Mouse (Mus musculus) kidney, postnatal 0 days (tissue): ENCODE data around the gene Olfr508. TPM values are rescaled to one million over a fixed set of nuclear protein-coding genes. Genes with fewer than 3 reads are reported as not detected.

Experiments used
- ATAC-seq: fragments of 200-750 bp; cut with Nextera tagmentation; replicated peaks from 2 replicates; pipeline ENCODE4 v1.8.0; 2017; ENCODE audit warnings: low read depth, moderate number of reproducible peaks, moderate TSS enrichment, moderate library complexity; ENCODE audit not compliant: low FRiP score
- DNase-seq: peaks from one replicate; pipeline ENCODE4 v3.0.0-alpha.2; 2016; ENCODE audit warnings: low spot score
- H3K27ac ChIP-seq: fragments of 300-500 bp; sonication (generic); 2 replicates; pipeline ENCODE4 v1.5.1; 2014; ENCODE audit warnings: mild to moderate bottlenecking
- H3K27me3 ChIP-seq: fragments of 300-500 bp; sonication (generic); 2 replicates; pipeline ENCODE4 v1.6.1; 2014; ENCODE audit warnings: low read length, mixed read lengths; ENCODE audit not compliant: insufficient read depth
- H3K36me3 ChIP-seq: fragments of 300-500 bp; sonication (generic); 2 replicates; pipeline ENCODE4 v1.6.1; 2014; ENCODE audit warnings: low read length, mixed read lengths; ENCODE audit not compliant: insufficient read depth
- H3K4me1 ChIP-seq: fragments of 300-500 bp; sonication (generic); replicated peaks from 2 replicates; pipeline ENCODE4 v1.6.1; 2014; ENCODE audit warnings: antibody characterized with exemption, low read length, mixed read lengths; ENCODE audit not compliant: insufficient read depth
- H3K4me2 ChIP-seq: fragments of 300-500 bp; sonication (generic); 2 replicates; pipeline ENCODE4 v1.6.1; 2014; ENCODE audit warnings: mild to moderate bottlenecking, low read length, moderate library complexity, mixed read lengths
- H3K4me3 ChIP-seq: fragments of 300-500 bp; sonication (generic); replicated peaks from 2 replicates; pipeline ENCODE4 v1.5.1; 2014; ENCODE audit warnings: low read depth, low read length
- H3K9ac ChIP-seq: fragments of 300-500 bp; sonication (generic); 2 replicates; pipeline ENCODE4 v1.6.1; 2014; ENCODE audit warnings: low read depth, low read length
- H3K9me3 ChIP-seq: fragments of 300-500 bp; sonication (generic); replicated peaks from 2 replicates; pipeline ENCODE4 v1.6.1; 2016; ENCODE audit warnings: low read length, inconsistent platforms, mixed read lengths
- CTCF ChIP-seq: IDR thresholded peaks from 2 replicates; pipeline ENCODE4 v1.5.1; 2016; ENCODE audit warnings: antibody characterized with exemption, low read depth, mild to moderate bottlenecking, moderate library complexity
- WGBS: fragments of 180-500 bp; shearing (Covaris S2); extraction: QIAGEN DNeasy Blood & Tissue Kit; methylation state at CpG from one replicate; pipeline ENCODE4 v1.1.7; 2014; 5-methylcytosine and 5-hydroxymethylcytosine counted together
- polyA plus RNA-seq: library from polyadenylated mRNA; unstranded; fragments of >200 nt; fragmentation: Nextera tagmentation; extraction: Ambion mirVana; gene quantifications from 2 replicates; pipeline ENCODE4 v1.2.1, GENCODE M21; 2015

Olfr508 gene
- polyA plus RNA-seq, 1 experiment from 2014 or later = not detected

GRCm38 (mm10) chr7:108651806-108652205 is 22.0 kb downstream of the Olfr508 start, which contains the start of gene Olfr509:
TSS of gene Olfr509 (minus strand) at chr7:108651906.
- no peaks in the 10 kb centered on the region for H3K36me3 ChIP-seq
- H3K9me3 ChIP-seq = no peaks in the 10 kb centered on the region
- no peaks in the 10 kb centered on the region for H3K27me3 ChIP-seq
- DNase-seq (no peak), ATAC-seq (no peak)
- no peak within 1 kb of the TSS for H3K4me2 ChIP-seq
- H3K4me1 ChIP-seq = no peaks in the 10 kb centered on the region
- H3K27ac ChIP-seq = no peak within 1 kb of the TSS
- H3K9ac ChIP-seq = no peak within 1 kb of the TSS
- no peak for TF ChIP-seq CTCF
- H3K4me3 ChIP-seq = no peak within 1 kb of the TSS

- WGBS = 88% methylated on average over 3 of the region's 3 CpGs
- no peak overlapping the region for H3K9ac ChIP-seq
- TF ChIP-seq CTCF = no peak
- H3K27me3 ChIP-seq = no peaks in the 10 kb centered on the region
- H3K4me3 ChIP-seq = no peak overlapping the region
- H3K4me2 ChIP-seq = no peak overlapping the region
- ATAC-seq (no peak), DNase-seq (no peak)
- H3K4me1 ChIP-seq = no peaks in the 10 kb centered on the region
- no peaks in the 10 kb centered on the region for H3K36me3 ChIP-seq
- no peak overlapping the region for H3K27ac ChIP-seq
- no peaks in the 10 kb centered on the region for H3K9me3 ChIP-seq
These were observed 32.6 kb downstream of the Olfr508 start for GRCm38 (mm10) chr7:108662419-108662818.

- ATAC-seq = no peak
- DNase-seq = no peak
- no peak within 1 kb of the TSS for H3K9ac ChIP-seq
These were observed 36.3 kb downstream of the Olfr508 start, which contains the start of gene Olfr510 for GRCm38 (mm10) chr7:108666118-108666517. TSS of gene Olfr510 (plus strand) at chr7:108666418.

GRCm38 (mm10) chr7:108671058-108671457 is 41.3 kb downstream of the Olfr508 start:
- Histone ChIP-seq H3K4me1 (no peaks in the 10 kb centered on the region), H3K9me3 (no peaks in the 10 kb centered on the region), H3K36me3 (no peaks in the 10 kb centered on the region), H3K27ac (no peak overlapping the region), H3K27me3 (no peaks in the 10 kb centered on the region), H3K9ac (no peak overlapping the region), H3K4me2 (no peak overlapping the region), H3K4me3 (no peak overlapping the region)
- DNase-seq (no peak), ATAC-seq (no peak)
- TF ChIP-seq CTCF = no peak
- WGBS = 63% methylated on average over 1 of the region's 1 CpGs

More at GRCm38 (mm10) chr7:108666118-108666517, 36.3 kb downstream of the Olfr508 start, which contains the start of gene Olfr510:
- 86% methylated on average over 1 of the region's 1 CpGs for WGBS
- H3K4me3 ChIP-seq = no peak within 1 kb of the TSS
- no peaks in the 10 kb centered on the region for H3K9me3 ChIP-seq
- no peaks in the 10 kb centered on the region for H3K36me3 ChIP-seq
- no peak within 1 kb of the TSS for H3K4me2 ChIP-seq
- H3K4me1 ChIP-seq = no peaks in the 10 kb centered on the region
- no peak for TF ChIP-seq CTCF
- no peaks in the 10 kb centered on the region for H3K27me3 ChIP-seq
- no peak within 1 kb of the TSS for H3K27ac ChIP-seq

GRCm38 (mm10) chr7:108678886-108679285 is 49.1 kb downstream of the Olfr508 start:
- DNase-seq (no peak), ATAC-seq (no peak)
- Histone ChIP-seq H3K36me3 (no peaks in the 10 kb centered on the region), H3K27me3 (no peaks in the 10 kb centered on the region), H3K4me1 (no peaks in the 10 kb centered on the region), H3K9ac (no peak overlapping the region), H3K27ac (no peak overlapping the region), H3K4me3 (no peak overlapping the region), H3K4me2 (no peak overlapping the region), H3K9me3 (no peaks in the 10 kb centered on the region)
- TF ChIP-seq CTCF = no peak
- 80% methylated on average over 4 of the region's 4 CpGs for WGBS

Other genes with a start within 250 kb of the Olfr508 start
- gene Olfr495, start 236.8 kb upstream of the Olfr508 start, polyA plus RNA-seq = not detected in 2 replicates
- not detected in 2 replicates for gene Olfr497, start 209.6 kb upstream of the Olfr508 start, polyA plus RNA-seq
- gene Olfr498, start 164.7 kb upstream of the Olfr508 start, polyA plus RNA-seq = not detected in 2 replicates
- not detected in 2 replicates for gene Olfr502, start 104.9 kb upstream of the Olfr508 start, polyA plus RNA-seq
- not detected in 2 replicates for gene Olfr503, start 85.5 kb upstream of the Olfr508 start, polyA plus RNA-seq
- not detected in 2 replicates for gene Olfr504, start 64.2 kb upstream of the Olfr508 start, polyA plus RNA-seq
- gene Olfr506, start 19.2 kb upstream of the Olfr508 start, polyA plus RNA-seq = not detected in 2 replicates
- not detected in 2 replicates for gene Olfr507, start 8.2 kb upstream of the Olfr508 start, polyA plus RNA-seq
- not detected in 2 replicates for gene Olfr509, start 21.9 kb downstream of the Olfr508 start, polyA plus RNA-seq
- gene Olfr510, start 36.4 kb downstream of the Olfr508 start, polyA plus RNA-seq = not detected in 2 replicates
- not detected in 2 replicates for gene Olfr512, start 83.3 kb downstream of the Olfr508 start, polyA plus RNA-seq
- gene Olfr513, start 121.0 kb downstream of the Olfr508 start, polyA plus RNA-seq = not detected in 2 replicates
- gene Olfr514, start 196.0 kb downstream of the Olfr508 start, polyA plus RNA-seq = not detected in 2 replicates
- not detected in 2 replicates for gene Olfr516, start 220.5 kb downstream of the Olfr508 start, polyA plus RNA-seq
- not detected in 2 replicates for gene Olfr517, start 242.4 kb downstream of the Olfr508 start, polyA plus RNA-seq